Mouse (Mus musculus) left cerebral cortex, adult 11 months (tissue): ENCODE results near the gene Gsg1l.

Experiments used
- DNase-seq: peaks from one replicate; pipeline ENCODE4 v3.0.0; 2022; ENCODE audit warnings: low spot score

Gene Gsg1l

DNA sequence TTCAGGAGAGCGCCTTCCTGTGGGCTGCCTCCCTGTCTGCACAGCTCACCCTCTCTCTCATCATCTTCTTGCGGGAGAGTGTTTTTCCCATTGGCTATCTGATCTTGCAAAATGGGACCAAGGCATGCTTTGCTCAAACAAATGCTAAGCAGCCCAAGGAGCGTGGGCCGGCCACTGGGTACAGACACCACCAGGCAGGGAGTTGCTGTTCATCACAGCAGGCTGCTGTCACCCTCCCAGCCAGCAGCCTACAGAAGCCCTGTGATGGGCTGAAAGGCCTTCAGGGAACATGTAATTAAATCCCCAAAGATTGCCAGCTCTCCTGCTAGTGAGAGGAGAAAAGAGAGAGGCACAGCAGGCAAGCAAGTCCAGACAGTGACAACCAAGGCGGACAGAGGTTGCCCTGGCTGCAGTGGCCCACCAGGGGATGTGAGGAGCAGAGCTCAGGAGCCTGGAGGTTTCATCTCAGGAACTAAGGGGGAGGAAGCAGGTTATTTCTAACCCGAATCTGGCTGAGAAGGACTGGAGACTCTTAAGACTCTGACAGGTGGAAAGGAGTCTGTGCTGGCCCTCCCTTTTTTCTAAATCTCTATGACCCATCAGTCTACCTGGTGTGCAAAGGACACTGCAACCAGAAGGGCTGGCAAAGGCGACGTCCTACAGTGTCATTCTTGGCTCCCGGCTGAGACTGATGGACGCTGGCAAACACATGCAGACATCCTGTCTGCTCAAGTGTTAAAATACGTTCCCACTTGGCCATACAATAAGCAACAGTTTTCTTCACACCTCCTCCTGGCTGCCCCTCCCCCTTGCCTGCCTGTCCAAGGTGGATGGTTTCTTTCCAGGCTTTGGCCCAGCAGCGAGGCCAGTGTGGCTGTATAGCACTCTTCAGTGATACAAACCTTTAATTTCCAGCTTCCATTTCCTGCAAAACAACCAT, 98.0 kb downstream of the Gsg1l start:
- peak; percentile 51 for DNase-seq

DNA sequence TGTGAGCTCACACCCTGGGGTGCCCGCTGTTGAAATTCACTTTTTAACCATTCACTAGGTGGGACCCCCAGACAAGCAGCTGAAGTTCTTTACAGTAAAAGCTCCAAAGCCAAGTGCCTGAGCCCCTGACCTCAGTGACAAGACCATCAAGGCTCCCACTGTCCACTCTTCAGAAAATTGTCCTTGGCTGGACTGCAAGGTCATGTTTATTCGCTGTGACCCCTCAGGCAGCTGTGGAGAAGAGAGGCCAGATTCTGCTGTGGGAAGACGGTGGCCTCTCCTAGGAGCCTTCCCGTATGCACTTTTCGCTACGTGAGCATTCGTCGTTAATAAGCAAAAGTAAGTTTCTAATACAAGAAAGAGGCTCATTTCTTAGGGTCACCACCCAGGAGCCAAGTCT, 102.6 kb downstream of the Gsg1l start:
- DNase-seq: no peak

DNA sequence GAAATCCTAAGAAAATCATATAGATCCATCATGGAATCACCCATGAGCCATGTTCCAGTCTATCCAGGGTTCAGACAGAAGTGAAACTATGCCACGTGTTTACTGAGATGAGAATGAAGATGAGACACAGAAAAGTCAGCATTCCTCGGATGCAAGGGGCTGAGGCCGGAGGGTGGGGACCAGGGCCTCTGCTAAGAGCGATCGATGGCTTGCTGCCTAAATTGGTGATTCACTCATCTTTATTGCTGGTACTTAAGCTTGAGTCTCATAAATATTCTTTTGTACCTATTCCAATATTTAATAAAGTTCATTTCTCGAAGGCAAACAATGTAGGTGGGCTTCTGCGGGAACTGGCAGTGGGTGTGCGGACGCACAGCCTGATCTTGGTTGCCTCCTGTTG, 105.5 kb downstream of the Gsg1l start:
- DNase-seq: no peak

DNA sequence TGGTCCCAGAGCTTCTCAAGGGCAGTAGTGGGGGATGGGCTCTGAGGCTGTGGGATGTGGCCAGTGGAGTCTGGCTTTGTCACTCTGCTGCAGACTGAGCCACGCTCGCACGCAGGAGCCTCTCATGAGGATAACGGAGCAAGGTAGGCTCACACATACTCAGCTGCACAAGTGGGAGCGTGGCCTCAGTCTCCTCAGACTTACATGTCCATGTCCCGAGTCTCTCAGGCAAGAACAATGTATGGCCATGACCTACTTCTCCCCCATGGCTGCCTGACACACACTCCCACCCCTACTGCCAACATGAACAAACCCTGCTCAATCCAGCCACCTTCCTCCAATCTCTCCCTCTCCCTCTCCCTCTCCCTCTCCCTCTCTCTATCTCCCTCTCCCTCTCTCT, 106.8 kb downstream of the Gsg1l start:
- no peak for DNase-seq

DNA sequence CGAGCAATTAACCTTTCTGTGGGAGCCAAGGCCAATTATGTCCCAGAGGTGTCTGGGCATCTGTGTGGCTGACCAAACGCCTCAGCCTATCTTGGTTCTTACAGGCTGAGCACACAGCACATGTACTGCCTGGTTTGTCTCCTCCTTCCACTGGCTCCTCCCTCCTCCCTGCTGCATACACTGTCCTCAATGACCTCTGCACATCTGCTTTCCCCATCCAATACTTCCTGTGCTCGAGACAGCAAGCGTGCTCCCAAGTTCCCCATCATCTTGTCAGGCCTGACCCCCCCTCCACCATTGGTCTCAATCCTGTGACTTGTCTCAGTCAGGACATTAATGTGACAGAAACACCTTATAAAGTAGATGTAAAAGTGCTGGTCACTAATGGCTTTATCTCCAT, 108.3 kb downstream of the Gsg1l start:
- no peak for DNase-seq

DNA sequence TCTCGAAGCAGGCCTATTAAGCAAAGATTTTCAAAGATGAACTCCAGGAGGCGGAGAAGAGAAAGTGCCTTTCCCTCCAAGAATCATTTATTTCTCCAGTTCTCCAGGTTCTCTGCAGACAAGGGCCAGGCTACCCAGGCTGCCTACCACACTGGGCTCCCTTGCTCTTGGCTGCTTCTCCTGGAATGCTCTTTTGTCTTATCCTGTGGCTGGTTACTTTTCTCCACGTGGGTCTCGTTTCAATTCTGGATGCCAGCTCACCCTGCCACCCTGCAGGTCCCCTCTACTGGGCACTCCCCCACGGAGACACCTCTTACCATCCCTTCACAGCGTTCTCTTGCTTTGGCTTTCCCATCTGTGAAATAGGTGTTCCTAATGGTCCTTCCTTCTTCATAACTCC, 109.4 kb downstream of the Gsg1l start:
- DNase-seq: no peak

DNA sequence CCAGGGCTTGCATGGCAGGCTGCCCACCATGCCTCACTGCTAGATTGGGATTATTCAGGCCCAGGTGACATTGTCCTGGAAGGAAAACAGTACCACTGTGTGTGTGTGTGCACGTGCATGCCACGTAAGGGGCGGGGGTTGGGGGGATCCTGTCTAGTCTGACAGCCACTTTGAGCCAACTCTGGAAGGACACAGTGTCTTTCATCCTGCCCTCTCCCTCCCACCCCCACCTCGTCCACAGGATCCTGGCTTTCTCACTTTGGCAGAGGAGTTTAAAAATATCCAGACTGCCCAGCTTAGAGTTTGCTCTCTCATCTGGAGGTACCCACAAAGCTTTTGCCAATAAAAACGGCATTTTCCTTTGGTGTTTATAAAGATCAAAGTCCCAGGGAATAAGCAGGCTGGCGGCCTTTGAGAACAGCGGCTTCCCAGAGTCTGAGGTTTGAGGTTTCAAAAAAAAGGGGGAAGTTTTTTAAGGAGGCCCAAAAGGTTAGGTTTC, 110.0 kb downstream of the Gsg1l start:
- no peak for DNase-seq

DNA sequence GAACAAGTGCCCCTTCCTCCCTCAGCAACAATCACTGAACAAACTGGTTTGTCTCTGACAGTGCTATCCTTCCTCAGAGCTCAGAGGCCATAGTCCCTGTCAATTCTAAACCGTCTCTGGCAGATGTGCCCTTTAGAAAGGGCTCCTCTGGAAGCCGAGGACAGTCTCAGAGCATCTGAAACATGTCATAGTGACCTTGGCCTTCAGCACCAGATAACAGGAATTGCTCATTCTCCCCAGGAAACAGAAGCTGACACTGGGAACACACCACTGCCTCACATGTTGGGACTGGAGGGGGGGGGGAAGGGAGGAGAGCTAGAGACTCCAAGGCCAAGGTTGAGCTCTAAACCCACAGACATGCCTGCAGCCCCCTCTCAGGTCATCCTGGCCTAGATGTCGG, 113.1 kb downstream of the Gsg1l start:
- DNase-seq: no peak

DNA sequence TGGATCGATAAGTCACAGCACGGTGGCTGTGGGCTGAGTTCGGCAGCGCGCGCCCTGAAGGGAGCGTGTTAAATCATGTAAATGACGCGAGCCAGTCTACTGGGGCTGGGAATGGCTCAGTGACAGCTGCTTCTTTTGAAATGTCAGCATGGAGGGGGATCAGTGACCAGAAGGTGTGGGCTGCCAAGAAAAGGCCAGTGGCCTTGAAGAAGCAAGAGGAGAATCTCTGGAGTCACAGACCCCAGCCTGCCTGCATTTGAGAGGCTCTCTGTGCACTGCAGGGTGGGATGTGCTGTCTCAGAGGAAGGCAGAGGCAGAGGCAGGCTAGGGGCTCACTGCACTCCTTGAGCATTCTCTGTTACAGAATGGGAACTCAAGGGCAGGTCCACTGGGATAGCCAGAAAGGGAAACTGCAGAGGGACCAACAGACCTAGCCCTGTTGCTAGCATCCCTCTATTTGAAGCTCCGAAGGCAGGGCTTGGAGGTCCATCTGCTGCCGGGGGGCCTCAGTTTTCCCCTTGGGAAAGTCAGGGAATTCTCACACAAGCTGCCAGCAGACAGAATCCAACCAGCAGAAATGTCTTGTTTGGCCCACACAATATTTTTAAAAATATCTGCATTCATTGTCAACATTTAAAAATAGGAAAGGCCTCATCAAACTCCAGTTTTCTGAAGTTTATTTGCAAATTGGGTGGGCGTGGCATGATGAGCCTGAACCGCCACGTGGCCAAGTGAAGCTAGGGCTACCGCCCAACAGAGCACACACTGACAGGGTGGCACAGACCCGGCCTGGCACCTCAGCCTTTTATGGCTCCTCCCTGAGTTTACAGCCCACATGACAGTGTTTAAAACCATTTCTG, 115.6 kb downstream of the Gsg1l start:
- no peak for DNase-seq

DNA sequence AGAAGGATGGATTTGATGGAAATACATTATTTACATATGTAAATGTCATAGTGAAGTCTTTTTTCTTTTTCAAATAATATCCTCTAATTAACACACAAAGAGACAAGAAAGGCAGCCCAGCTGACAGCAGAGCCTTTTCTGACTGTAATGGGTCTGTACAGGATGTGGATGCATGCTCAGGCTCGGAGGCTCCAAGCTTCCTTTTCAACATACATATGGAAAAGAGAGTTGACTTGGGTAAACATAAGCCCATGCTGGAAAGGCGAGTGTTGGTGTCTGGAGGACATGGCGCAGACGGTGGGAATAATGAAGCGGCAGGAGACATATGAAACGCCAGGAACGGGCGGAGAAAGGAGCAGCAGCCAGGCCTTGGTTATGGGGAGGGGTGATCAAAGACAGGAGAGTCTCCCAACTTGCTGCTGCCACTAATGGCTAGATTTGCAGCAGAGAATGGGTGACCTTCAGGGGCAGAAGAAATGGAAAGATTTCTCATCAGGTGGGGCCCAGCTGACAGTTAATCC, 118.1 kb downstream of the Gsg1l start:
- DNase-seq: no peak

DNA sequence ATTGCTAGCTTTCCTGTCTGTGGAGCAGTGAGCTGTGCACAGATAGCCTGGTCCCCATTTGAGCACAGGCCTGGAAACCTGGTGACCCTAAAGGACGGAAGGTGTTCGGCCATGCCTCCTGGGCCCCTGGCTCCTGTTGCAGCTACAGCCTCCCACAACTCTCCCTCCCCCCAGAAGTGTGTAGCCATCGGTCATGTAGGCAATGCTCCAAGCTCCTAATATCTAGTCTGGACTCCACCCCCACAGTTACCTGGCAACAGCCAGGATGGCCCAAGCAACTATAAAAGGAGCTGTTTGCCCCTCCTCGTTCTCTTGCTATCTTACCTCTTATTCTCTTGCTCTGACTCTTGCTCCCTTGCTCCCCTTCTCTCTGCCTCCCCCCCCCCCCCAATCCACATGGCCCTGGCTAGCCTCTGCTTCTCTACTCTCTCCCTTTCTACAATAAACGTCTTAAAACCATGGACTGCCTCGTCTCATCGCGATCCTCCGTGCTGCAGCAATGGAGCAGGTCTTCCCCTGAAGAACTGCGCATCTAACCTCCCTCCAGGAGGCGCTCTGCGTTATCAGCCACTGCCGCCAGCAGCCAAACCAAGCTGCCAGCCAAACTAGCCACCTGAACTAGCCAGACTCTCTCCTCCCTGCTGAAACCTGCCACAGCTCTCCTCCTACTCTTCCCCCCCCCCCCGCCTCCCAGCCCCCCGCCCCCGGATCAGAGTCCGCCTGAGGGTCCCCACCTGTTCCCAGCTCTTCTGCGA, 122.7 kb downstream of the Gsg1l start:
- no peak for DNase-seq

DNA sequence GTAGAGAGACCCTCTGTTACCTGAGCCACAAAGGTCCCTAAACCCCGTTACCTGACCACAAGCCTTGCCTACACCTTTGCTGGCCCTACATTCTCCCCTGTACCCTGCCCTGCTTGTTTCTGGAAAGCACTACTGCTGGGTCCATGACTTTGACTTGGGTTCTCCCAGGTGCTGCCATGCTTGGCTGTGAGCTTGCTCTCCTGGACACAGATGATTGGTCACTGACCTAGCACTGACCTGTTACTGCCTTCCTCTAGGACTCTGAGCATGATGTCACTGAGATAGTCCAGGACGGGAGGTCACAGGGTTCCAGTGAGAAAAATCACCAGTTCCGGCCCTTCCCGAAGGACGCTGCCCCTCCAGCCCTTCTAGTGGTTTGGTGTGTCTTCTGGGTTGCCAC, 123.4 kb downstream of the Gsg1l start:
- DNase-seq: no peak

DNA sequence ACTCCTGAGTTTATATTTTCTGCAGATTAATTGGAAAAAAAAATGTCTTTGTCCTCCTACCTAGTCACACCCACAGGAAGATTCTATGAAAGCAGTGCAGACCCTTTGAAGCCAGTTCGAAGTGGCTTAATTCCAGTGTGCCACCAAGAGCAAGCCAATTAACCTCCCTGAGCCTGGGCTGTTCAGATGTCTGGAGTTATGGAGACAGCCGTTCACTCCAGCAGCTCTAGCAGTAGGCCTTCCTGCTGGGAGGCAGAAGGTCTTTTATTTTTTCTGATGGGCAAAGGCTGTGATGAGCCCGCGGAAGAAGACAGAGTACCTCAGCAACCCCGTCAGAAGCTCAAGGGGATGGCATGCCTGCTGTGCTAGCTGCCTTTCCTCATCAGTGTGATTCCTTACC, 127.2 kb downstream of the Gsg1l start:
- DNase-seq: no peak

DNA sequence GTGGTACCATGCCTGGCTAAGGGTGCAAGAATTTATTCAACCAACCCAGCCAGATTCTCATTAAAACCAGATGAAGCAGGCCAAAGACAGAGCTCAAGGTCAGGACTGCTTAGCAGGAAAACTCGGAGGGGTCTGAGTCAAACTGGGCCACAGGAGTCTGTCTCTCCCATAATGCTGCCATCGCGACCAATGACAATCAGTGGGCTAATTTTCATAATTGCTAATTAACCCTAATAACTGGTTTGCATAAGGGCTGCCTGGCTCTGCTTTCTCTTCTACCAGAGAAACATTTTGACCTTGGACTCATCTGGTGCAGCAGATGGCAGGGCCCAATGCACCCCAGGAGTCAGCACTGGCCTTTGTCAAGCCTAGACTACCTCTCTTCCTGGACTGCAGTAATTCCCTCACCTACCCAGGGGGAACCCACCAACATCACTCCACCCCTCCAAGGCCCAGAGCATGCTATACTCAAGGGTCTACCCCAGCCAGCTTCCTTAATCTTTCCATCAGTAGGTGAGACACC, 127.8 kb downstream of the Gsg1l start:
- no peak for DNase-seq

DNA sequence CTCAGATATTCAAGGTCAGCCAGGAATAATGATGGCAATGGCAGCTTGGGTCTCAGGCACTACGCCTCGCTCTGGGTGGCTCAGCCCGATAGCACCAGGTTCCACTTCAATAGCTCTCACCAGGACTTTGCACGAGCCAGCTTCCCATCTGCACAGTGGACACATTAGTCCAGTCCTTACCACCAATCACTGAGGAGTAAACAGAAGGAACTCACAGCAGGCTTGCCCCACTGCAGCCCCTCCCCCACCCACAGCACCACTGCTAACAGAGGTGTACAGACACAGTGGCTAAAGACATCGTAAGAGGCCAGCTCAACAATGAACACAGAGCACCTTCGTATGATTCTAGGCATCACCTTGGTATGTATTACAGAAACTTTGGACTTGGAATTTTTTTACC, 128.4 kb downstream of the Gsg1l start:
- DNase-seq: no peak

DNA sequence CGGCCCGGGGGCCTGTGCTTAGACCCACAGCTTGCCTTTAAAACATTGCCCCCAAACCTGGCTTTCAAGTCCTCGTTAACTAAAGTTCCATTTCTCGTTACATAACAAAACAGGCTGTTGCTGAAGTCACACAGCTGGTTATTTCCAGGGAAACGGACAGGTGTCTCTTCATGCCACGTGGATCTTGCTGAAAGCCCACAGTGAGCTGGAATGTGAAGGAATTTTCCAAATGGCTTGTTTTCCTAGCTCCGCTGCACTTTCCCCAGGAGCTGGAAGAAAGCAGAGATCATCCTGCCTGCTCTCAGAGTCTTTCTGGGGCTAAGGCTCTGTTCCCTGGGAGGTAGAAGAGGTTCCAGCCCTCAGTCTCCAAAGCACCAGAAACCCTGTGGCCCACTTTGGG, 130.3 kb downstream of the Gsg1l start:
- no peak for DNase-seq

DNA sequence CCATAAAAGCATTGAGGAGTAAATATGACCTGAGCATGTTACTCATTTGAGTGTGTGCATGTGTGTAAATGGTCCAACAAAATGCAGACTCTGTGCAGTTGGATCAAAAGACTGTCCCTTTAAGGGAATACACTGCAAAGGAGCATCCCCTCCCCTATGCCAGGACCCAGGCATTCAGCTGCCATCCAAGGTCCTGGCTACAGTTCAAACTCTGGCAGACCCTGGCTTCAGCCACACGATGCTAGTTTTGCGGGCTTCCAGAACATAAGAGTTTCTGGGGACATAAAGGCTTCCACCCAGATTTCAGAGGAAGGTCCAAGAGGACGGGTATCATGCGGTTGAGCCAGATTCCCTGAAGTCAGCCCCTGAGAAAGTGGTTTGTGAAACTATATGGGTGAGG, 133.2 kb downstream of the Gsg1l start:
- DNase-seq: no peak

DNA sequence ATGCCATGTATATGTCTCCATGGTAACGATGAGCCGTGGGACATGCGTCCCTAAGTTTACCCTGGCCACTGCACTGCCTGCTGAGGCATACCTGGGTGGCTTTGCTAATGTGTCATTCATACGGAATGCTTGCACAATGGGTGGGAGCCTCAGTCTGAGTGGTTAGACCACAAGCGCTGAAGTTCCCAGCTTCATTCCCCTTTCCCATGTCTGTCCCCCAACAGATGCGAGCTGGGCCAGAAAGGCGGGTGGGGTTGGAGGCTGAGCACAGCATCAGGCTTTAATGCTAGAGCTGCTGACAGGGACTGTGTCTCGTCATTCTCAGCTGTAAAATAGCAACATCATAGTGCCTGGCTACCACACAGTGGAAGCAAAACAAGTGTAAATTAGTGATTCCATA, 136.3 kb downstream of the Gsg1l start:
- no peak for DNase-seq

DNA sequence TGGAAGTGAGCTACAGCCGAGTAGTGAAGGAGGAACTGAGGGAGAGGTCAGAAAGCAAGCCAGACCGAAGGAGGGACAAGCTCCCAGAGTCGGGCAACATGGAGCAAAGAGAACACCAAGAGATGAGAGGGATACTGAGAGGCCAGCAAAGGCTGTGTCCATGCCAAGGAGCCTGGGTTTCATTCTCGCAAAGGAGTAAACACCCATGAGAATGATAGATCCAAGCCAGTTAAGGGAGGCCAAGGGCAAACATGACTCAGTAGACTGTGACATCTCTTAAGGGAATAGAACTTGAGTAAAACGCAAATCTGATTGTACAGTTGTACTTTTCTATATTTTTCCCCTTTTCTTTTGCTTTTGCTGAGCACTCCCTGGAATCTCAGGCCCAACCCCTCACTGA, 137.6 kb downstream of the Gsg1l start:
- no peak for DNase-seq

DNA sequence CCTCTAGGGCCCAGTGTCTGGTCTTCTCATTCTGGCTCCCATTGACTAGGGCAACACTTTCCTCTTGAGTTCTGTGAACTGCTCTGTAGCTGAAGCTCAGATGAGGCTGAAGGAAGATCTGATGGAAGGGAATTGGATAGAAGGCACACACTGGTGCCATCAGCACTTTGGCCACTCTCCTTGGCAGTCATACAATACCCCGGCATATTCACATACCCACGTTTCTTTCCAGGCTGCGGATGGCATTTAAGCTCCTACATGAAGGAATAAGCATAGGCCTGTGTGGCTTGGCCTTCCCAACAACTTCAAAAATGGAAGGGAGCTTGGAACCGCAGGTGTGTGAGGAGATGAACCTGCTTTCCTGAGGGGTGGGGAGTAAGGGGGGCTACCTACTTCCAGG, 138.7 kb downstream of the Gsg1l start:
- DNase-seq: no peak

DNA sequence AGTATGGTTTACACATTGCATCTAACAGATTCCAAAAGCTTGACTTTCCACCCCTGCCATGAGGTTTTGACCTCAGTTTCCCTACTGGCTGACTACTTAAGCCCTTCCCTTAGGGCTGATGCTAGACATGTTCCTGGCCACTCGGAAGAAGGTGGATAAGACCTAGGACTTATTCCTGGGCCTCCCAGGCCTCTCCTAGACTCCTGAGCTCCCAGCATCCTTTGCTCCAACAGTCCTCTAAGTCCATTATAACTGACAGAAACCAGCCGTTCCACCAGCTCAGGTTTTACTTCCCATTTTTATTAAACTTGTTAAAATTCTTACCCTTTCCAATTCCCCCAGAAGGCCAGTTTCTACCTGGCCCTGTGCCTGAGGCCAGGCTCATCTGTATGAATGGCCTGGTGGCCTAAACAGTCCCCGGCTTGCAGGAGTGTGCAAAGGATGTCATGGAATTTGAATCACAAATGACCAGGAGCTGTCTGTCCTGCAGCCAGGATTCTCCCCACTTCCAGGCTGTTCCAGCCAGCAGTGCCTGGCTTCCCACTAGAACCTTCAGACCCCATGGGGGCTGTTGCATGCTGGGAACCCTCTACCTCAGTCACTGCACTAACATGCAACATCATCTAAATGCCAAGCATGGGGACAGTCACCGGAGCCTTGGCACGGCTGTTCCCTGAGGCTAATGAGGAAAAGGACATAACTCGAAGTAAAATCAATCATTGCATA, 139.7 kb downstream of the Gsg1l start:
- DNase-seq: no peak
